Mouse (Mus musculus): ENCODE measurements at regions not wholly inside any gene's neighbourhood (a gene's known extent, or its start where the extent isn't known, plus 50 kb on each side); places are given as distances from the start of the nearest gene placed in this dataset.

DNA sequence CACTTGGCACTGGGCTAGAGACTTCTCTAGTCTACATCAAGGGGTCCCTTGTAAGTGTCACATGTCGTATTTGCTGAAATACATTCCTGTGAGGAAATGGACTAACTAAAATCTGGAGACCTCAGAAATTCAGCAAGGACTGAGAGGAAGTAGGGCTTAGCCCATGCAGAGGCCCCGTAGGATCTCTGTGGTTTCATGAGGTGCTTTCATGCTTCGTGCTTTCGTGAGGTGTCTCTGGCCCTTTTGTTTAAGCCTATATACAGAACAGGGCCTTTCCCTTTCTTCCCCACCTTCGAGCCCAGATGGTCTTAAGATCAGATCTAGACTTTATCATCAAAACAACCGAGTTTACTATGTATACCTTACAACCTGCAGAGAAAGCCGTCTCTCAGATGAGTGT lies 56.9 kb upstream of the Dnajc19 start:
- WGBS, result 83% methylated on average over 7 of the region's 7 CpGs
- no peak for DNase-seq
- TF ChIP-seq POLR2A (IDR thresholded peaks at IDR 0.05; ENCODE audit: low read depth, low read length), result no peak
- no peak for TF ChIP-seq CTCF (conservative IDR thresholded peaks at IDR 0.05; ENCODE audit: insufficient read depth, insufficient read length, low read depth, low read length)
- Histone ChIP-seq H3K27me3 (replicated peaks; ENCODE audit: control insufficient read depth, insufficient read depth, low read length) (no peaks in the 10 kb centered on the region), H3K4me1 (ENCODE audit: control insufficient read depth, insufficient read depth, low read length) (no peaks in the 10 kb centered on the region), H3K4me3 (ENCODE audit: insufficient read depth, low read depth, low read length) (no peak overlapping the region), H3K36me3 (ENCODE audit: control insufficient read depth, insufficient read depth, low read length) (no peaks in the 10 kb centered on the region), H3K27ac (ENCODE audit: insufficient read depth, low read depth, low read length) (no peak overlapping the region)

DNA sequence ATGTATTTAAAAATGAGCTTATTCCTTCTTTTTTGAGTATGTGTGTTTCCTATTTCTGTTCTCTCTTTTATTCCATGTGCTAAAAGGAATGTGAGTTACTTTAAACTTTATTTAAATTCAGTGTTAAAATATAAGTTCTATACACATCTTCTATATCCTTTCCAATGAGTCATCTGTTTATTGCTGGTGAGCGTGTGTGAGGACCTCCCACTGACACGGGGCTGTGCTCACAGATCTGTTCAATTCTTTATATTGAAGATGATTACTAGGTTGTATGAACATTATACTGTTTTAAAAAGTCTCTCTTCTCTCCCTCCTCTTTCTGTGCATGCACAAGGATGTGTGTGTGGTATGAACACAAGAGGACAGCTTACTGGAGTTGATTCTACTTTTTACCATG lies 55.3 kb upstream of the Dnajc19 start:
- Histone ChIP-seq H3K4me1 (ENCODE audit: control insufficient read depth, insufficient read depth, low read length) (no peaks in the 10 kb centered on the region), H3K4me3 (ENCODE audit: insufficient read depth, low read depth, low read length) (no peak overlapping the region), H3K27me3 (replicated peaks; ENCODE audit: control insufficient read depth, insufficient read depth, low read length) (no peaks in the 10 kb centered on the region), H3K27ac (ENCODE audit: insufficient read depth, low read depth, low read length) (no peak overlapping the region), H3K36me3 (ENCODE audit: control insufficient read depth, insufficient read depth, low read length) (no peaks in the 10 kb centered on the region)
- DNase-seq, result no peak
- TF ChIP-seq CTCF (conservative IDR thresholded peaks at IDR 0.05; ENCODE audit: insufficient read depth, insufficient read length, low read depth, low read length) (no peak), POLR2A (IDR thresholded peaks at IDR 0.05; ENCODE audit: low read depth, low read length) (no peak)
- 84% methylated on average over 2 of the region's 2 CpGs for WGBS
